Mouse (Mus musculus): ENCODE results near the gene Chrng.

GRCm38 (mm10) chr1:87186261-87187036, 18.0 kb upstream of the Chrng start:
- TF ChIP-seq CTCF (IDR thresholded peaks at IDR 0.05) (no peak), POLR2A (IDR thresholded peaks at IDR 0.05; ENCODE audit: insufficient read depth, low read depth, low read length) (no peak), EP300 (IDR thresholded peaks at IDR 0.05; ENCODE audit: insufficient read depth, low read depth, low read length) (no peak)
